Mouse (Mus musculus) lung, adult 2 months (tissue): Measurements from ENCODE around the gene Rasl10b. TPM values are rescaled to one million over a fixed set of nuclear protein-coding genes. Genes with fewer than 3 reads are reported as not detected.

Source experiments
- DNase-seq: peaks from one replicate; pipeline ENCODE4 v3.0.0; 2022
- H3K4me1 ChIP-seq: fragments of 200-500 bp; 2 replicates; pipeline ENCODE4 v1.6.1; 2011; ENCODE audit warnings: low read length; ENCODE audit not compliant: control insufficient read depth, insufficient read depth
- H3K4me3 ChIP-seq: fragments of 200-500 bp; replicated peaks from 2 replicates; pipeline ENCODE3; 2011; ENCODE audit warnings: low read depth, mild to moderate bottlenecking, control low read depth, low read length; ENCODE audit errors: extremely low read depth
- CTCF ChIP-seq: fragments of 200-500 bp; IDR thresholded peaks from 2 replicates; pipeline ENCODE4 v1.5.1; 2011; ENCODE audit warnings: mild to moderate bottlenecking, low read length, control low read depth; ENCODE audit not compliant: insufficient read depth
- POLR2A ChIP-seq: fragments of 200-500 bp; IDR thresholded peaks from 2 replicates; pipeline ENCODE4 v1.6.1; 2011; ENCODE audit warnings: low read depth, mild to moderate bottlenecking, control low read depth, low read length, borderline replicate concordance; ENCODE audit errors: extremely low read depth
- WGBS: fragments of 180-500 bp; shearing (Covaris S2); methylation state at CpG from one replicate; pipeline ENCODE4 v1.1.7; 2018; 5-methylcytosine and 5-hydroxymethylcytosine counted together
- polyA plus RNA-seq: library from polyadenylated mRNA; depleted of rRNA; stranded (reverse); fragments of >200 nt; gene quantifications from 2 replicates; pipeline ENCODE4 v1.2.3, GENCODE M21; 2012

Gene Rasl10b
- polyA plus RNA-seq, 1 experiment: 1.9 TPM

DNA sequence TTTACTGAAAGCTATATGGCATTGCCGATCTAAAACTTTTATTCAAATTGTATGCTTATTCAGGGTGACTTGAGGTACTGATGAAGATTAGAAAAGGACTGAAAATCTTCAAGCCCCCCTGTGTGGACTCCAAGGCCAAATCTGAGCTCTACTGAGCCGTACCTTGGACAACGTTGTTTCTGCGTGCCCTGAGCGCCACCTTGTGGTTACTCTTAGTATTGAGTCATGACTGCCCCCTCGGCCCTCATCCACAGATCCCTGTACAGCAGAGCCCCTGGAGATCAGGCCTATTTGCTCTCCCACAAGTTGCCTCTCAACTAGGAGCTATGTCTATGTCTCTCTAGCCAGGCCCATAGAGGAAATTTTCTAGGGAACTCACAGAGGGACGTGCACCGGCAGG lies 15.7 kb downstream of the Rasl10b start:
- TF ChIP-seq CTCF: peak; percentile 96
- TF ChIP-seq POLR2A: no peak
- WGBS: 8% methylated on average over 8 of the region's 8 CpGs
- H3K4me3 ChIP-seq: no peak overlapping the region
- peak; percentile 64 for DNase-seq
- no peaks in the 10 kb centered on the region for H3K4me1 ChIP-seq

DNA sequence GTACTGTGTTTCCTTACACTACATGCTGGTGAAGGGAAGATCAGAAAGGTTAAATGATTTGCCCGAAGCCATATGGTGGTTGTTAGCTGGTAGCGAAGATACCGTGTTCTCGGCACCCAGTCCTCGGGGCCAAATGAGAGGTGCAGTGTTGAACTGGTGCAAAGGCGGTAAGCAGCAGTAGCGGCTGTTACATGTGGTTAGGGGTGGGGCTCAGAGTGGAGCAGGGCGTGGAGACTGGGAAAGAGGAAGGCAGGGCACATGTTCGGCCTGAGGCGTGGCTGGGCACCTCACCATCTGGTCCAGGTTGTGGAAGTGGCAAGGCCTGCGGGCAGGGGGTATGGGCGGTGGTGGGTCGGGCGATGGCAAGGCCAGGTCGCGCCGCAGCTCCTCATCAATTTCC lies 18.0 kb downstream of the Rasl10b start:
- Histone ChIP-seq H3K4me3 (no peak overlapping the region), H3K4me1 (no peaks in the 10 kb centered on the region)
- DNase-seq: no peak
- 14% methylated on average over 17 of the region's 17 CpGs for WGBS
- no peak for TF ChIP-seq CTCF
- no peak for TF ChIP-seq POLR2A

DNA sequence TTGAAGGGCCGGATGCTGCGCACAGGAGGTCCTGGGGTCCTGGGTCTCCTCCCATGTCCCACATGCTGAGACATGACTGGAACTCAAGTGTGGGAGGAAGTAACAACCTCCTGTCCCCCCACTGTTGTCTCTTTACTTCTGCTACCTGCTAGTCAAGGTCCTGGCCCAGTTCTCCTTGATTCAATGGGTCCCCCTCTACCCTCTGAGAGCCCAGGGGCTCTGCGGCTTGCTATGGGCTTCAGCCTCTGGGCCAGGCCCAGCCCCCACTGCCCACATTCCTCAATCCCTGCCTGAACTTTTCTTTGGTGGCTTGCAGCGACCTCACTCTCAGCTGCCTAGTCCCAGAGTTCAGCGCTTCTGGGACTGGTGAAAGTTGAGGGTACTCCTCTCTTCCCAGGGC lies 20.4 kb downstream of the Rasl10b start, which contains the start of gene Gas2l2:
Gene Gas2l2 (minus strand): TSS at position 101 of the 400 bp plus-strand sequence.
- TF ChIP-seq POLR2A (no peak), CTCF (no peak)
- WGBS: 57% methylated on average over 5 of the region's 5 CpGs
- DNase-seq: no peak
- Histone ChIP-seq H3K4me3 (no peak within 1 kb of the TSS), H3K4me1 (no peaks in the 10 kb centered on the region)

DNA sequence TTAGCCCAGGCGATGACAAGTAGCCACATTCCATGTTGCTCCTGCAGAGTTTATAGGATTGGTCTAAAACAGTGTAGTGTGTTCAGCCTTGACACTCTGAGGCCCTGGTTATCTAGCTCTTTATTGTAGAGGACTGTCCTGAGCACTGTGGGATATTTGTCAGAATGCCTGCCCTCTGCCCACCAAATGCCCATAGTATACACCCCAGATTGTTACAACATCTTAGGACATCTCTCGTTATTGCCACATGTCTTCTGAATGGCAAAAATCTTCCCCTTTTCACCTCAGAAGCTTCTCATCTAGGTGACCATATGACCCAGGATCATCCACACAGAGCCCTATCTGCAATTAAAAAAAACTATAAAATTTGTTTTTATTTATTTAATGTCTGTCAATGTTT lies 23.6 kb downstream of the Rasl10b start:
- Histone ChIP-seq H3K4me3 (no peak overlapping the region), H3K4me1 (no peaks in the 10 kb centered on the region)
- TF ChIP-seq CTCF: no peak
- TF ChIP-seq POLR2A: no peak
- 81% methylated on average over 2 of the region's 2 CpGs for WGBS
- no peak for DNase-seq

DNA sequence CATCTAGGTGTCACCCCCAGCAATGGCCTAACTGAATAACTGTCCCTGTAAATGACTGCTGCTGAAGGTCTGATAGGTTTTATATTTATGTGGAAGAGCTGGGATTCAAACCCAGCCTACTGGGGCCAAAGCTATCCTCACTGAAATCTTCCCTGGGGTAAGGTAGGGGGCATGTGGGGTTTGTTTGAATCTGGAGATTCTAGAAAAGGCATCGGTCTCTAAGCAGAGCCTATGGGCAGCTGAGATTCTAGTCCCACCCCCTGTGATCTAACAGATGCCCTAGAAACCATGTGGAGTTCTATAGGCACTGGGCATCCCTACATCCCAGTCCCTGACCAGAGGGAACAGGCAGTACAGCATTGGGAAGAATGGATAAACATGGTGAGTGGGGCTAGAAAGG lies 28.4 kb downstream of the Rasl10b start, which contains the start of gene 1700020L24Rik:
Gene 1700020L24Rik (plus strand): TSS at position 301 of the 400 bp plus-strand sequence.
- DNase-seq: no peak
- Histone ChIP-seq H3K4me3 (no peak within 1 kb of the TSS), H3K4me1 (peaks cover 3% of the 10 kb centered on the region)
- 93% methylated on average over 1 of the region's 1 CpGs for WGBS
- TF ChIP-seq CTCF: no peak
- TF ChIP-seq POLR2A: no peak

DNA sequence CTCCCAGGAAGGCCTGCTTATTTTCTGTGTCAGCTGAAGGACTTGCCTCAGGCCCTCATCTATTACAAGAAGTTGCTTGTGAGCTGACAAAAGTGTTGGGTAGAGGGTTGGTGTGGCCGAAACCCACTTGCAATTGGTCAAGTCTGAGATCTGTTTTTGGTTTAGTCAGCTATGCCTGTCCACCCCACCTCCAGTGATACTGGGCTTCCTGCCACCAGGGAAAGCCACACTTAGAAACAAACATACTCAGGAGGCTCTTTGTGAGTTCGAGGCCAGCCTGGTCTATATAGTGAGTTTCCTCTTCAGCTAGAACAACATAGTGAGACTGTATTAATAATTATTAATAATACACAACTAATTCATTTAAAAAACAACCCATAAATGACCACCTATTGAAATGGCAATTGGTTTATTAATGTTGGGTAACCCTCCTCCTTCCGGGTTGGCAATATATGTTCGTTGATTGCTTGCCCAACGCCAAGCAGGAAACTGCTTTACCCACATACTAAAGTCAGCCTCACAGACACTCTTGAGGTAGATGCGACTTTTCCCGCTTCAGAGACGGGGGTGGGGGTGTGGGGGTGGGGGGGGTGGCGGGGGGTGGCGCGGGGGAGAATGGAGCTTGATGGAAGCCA lies 30.6 kb downstream of the Rasl10b start:
- peaks cover 7% of the 10 kb centered on the region for H3K4me1 ChIP-seq
- TF ChIP-seq CTCF (no peak), POLR2A (no peak)
- no peak overlapping the region for H3K4me3 ChIP-seq
- DNase-seq: no peak
- WGBS: 24% methylated on average over 11 of the region's 11 CpGs

DNA sequence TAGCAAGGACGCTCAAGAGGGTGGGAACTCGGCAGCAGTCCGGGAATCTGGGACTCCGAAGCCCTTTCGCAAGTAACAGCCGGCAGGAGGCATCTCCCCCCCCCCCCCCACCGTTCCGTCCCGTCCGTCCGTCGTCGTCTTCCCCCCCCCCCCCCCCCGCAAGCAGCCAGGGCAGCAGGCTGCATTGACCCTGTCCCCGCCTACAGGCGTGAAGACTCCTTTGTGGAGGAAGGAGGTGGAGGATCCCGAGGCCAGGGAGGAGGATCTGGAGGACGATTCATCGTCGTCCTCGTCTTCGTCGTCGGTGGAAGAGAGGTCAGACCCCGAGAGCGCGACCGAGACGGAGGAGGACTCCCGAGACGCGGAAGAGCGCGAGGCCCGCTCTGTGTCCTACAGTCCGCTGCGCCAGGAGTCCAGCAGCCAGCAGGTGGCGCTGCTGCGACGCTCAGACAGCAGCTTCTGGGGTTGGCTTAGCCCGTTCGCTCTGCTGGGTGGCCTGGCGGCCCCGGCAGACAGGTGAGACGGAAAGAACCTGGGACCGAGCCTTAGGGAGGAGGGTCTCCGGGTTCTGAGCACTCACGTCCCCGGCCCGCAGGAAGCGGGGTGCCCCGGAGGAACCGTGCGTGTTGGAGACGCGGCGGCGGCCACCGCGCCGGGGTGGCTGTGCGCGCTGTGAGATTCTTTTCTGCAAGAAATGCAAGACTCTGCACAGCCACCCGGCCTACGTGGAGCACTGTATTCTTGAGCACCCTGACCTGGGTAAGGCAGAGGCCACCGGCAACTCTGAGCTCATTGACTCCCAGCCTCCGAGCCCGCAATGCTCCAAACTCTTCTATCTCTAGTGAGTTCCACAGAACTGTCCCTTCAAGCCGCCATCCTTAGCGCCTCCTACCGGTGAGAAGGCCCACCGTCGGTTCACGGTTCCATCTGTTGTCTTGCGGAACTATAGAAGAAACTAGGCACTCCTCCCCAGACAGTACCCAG lies 31.4 kb downstream of the Rasl10b start:
- peaks cover 7% of the 10 kb centered on the region for H3K4me1 ChIP-seq
- no peak for TF ChIP-seq POLR2A
- peak; percentile 85 for TF ChIP-seq CTCF
- under 1% methylated on average over 71 of the region's 75 CpGs for WGBS
- peak overlapping the region; percentile 80 for H3K4me3 ChIP-seq
- peak; percentile 85 for DNase-seq

DNA sequence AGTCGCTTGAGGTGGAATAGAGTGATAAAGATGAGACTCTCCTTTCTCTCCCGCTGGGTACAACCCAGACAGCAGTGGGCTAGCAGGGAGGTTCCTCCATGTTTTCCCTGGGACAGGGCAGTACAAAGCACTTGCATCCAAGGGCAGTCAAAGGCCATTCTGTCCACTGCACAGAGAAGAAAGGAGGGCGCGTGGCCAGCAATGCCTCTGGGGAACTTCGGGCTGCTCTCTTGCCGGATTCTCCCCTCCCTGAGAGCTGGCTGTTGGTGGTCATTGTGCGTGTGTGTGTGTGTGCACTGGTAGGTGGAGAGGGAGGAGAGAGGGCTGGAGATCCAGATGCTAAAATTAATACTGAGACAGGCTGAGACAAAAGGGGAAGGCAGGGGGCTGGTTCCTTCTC lies 32.3 kb downstream of the Rasl10b start:
- TF ChIP-seq CTCF (no peak), POLR2A (no peak)
- no peak for DNase-seq
- H3K4me1 ChIP-seq: peaks cover 7% of the 10 kb centered on the region
- H3K4me3 ChIP-seq: no peak overlapping the region
- WGBS: 53% methylated on average over 7 of the region's 7 CpGs

DNA sequence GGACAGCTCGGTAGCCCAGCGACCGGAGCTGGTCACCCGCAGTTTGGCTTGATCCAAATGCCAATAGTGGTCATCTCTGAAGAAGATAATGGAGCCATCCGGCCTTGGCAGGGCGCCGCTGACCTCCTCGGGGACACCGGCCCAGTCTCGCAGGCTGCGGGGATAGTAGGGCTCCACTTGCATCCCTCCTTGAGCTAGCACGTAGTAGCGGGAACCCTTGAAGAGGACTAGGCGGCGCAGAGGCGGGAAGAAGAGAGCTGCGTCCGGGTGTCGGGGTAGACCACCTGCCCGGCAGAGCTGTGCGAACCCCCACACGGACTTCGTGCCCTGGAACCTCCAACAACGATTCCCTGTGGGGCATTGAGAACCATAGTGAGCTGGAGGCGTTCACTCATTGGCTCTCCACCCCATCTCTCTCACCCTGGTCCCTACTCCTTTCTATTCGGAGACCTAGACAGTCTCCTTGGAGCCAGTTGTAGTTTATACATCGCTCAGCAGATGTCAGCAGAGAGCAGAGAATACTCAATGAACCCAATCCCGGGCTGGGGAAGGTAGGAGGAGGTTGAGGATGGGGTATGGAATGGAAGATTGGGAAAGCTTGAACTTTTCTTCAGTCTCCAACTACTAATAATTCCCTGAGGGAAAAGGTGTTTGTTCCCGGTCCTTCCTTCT lies 33.8 kb downstream of the Rasl10b start:
- Histone ChIP-seq H3K4me3 (no peak overlapping the region), H3K4me1 (peaks cover 8% of the 10 kb centered on the region)
- peak; percentile 74 for DNase-seq
- peak; percentile 28 for TF ChIP-seq CTCF
- no peak for TF ChIP-seq POLR2A
- WGBS: 18% methylated on average over 29 of the region's 29 CpGs
